Mouse (Mus musculus) liver, postnatal 0 days (tissue): ENCODE measurements around the gene Abhd4. TPM values are rescaled to one million over a fixed set of nuclear protein-coding genes. Genes with fewer than 3 reads are reported as not detected.
A peak's percentile ranks its signal among the peaks of the same experiment; 100 is the strongest.

Experiments used
- ATAC-seq: fragments of 200-750 bp; cut with Nextera tagmentation; 2 replicates; pipeline ENCODE4 v1.8.0; 2017; ENCODE audit warnings: mild to moderate bottlenecking, moderate library complexity
- DNase-seq: peaks from one replicate; pipeline ENCODE4 v3.0.0-alpha.2; 2016
- H3K27ac ChIP-seq: fragments of 300-500 bp; sonication (generic); 2 replicates; pipeline ENCODE4 v1.5.1; 2014; ENCODE audit warnings: antibody characterized with exemption, moderate library complexity, mild to moderate bottlenecking, low read depth
- H3K27me3 ChIP-seq: fragments of 300-500 bp; sonication (generic); 2 replicates; pipeline ENCODE4 v1.6.1; 2014; ENCODE audit warnings: low read length, control low read depth, mixed read lengths; ENCODE audit not compliant: insufficient read depth
- H3K36me3 ChIP-seq: fragments of 300-500 bp; sonication (generic); replicated peaks from 2 replicates; pipeline ENCODE4 v1.6.1; 2014; ENCODE audit warnings: mild to moderate bottlenecking, control low read depth, low read length, moderate library complexity, mixed read lengths; ENCODE audit not compliant: insufficient read depth
- H3K4me1 ChIP-seq: fragments of 300-500 bp; sonication (generic); 2 replicates; pipeline ENCODE4 v1.6.1; 2014; ENCODE audit warnings: antibody characterized with exemption, mild to moderate bottlenecking, control low read depth; ENCODE audit not compliant: insufficient read depth
- H3K4me2 ChIP-seq: fragments of 300-500 bp; sonication (generic); 2 replicates; pipeline ENCODE4 v1.6.1; 2014; ENCODE audit warnings: low read depth, mild to moderate bottlenecking, low read length, moderate library complexity, mixed read lengths
- H3K4me3 ChIP-seq: fragments of 300-500 bp; sonication (generic); 2 replicates; pipeline ENCODE4 v1.5.1; 2014; ENCODE audit warnings: low read depth, low read length
- H3K9ac ChIP-seq: fragments of 300-500 bp; sonication (generic); replicated peaks from 2 replicates; pipeline ENCODE4 v1.6.1; 2014; ENCODE audit warnings: mild to moderate bottlenecking, moderate library complexity
- H3K9me3 ChIP-seq: fragments of 300-500 bp; sonication (generic); 2 replicates; pipeline ENCODE4 v1.6.1; 2016; ENCODE audit warnings: mild to moderate bottlenecking, control low read depth, low read length, mixed read lengths
- CTCF ChIP-seq: sonication (generic); IDR thresholded peaks from 2 replicates; pipeline ENCODE4 v1.5.1; 2016; ENCODE audit warnings: antibody characterized with exemption, low read depth
- EP300 ChIP-seq: IDR thresholded peaks from 2 replicates; pipeline ENCODE4 v1.6.1; 2016; ENCODE audit warnings: antibody characterized with exemption, low read depth, mild to moderate bottlenecking
- WGBS: fragments of 180-500 bp; shearing (Covaris S2); extraction: QIAGEN DNeasy Blood & Tissue Kit; methylation state at CpG from one replicate; pipeline ENCODE4 v1.1.7; 2014; ENCODE audit not compliant: insufficient replicate concordance; 5-methylcytosine and 5-hydroxymethylcytosine counted together
- polyA plus RNA-seq: library from polyadenylated mRNA; unstranded; fragments of >200 nt; fragmentation: Nextera tagmentation; extraction: Ambion mirVana; gene quantifications from 2 replicates; pipeline ENCODE4 v1.2.1, GENCODE M21; 2015

The Abhd4 gene
- polyA plus RNA-seq, 1 experiment from 2014 or later = 17.1 TPM

- ATAC-seq (no peak), DNase-seq (no peak)
- H3K27ac ChIP-seq = no peak overlapping the region
- H3K9ac ChIP-seq = no peak overlapping the region
- H3K9me3 ChIP-seq = no peaks in the 10 kb centered on the region
- H3K27me3 ChIP-seq = no peaks in the 10 kb centered on the region
- H3K36me3 ChIP-seq = peaks cover 8% of the 10 kb centered on the region; the same call in 1 of the 2 replicates
- no peak for TF ChIP-seq CTCF
- TF ChIP-seq EP300 = no peak
- H3K4me1 ChIP-seq = peaks cover 30% of the 10 kb centered on the region
- 62% methylated on average over 7 of the region's 7 CpGs for WGBS
- no peak overlapping the region for H3K4me3 ChIP-seq
- H3K4me2 ChIP-seq = peak overlapping the region; percentile 77
These were observed 4.2 kb downstream of the Abhd4 start for GRCm38 (mm10) chr14:54258131-54258670.

DNA sequence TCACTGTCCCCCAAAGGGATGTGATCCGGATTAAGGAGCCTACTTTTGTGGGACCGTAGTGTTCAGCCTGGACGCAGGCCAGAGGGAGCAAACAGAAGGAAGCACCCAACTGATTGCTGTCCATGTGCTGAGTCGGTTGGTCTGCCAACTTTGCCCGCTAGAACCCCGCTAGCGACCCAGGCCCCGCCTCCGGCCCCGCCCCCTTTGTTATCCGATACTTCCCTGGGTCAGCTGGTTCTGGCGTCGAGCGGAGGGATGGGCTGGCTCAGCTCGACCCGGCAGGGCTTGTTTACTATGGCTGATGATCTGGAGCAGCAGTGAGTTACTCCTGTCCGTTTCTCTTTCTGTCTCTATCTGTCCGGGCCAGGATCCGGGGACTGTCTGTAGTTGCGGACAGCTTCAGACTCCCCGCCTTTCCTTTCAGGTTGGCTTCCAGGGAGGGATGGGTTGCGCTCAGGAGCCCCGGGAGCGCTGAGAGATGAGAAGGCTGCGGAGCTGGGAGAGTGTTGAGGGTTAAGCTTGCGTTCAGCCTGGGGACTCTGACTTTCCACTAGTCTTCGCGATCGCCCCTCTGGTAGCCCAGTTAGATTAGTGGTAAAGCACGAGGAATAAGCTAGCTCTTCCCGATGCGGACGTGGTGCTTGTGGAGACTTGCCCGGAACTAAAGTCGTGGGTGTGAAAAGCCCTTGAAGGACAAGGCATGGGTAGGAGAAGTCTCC, 5.2 kb downstream of the Abhd4 start:
- Histone ChIP-seq H3K27me3 (no peaks in the 10 kb centered on the region), H3K9ac (peak overlapping the region; percentile 74), H3K4me3 (peak overlapping the region; percentile 67), H3K9me3 (no peaks in the 10 kb centered on the region), H3K4me2 (peak overlapping the region; percentile 77), H3K36me3 (peaks cover 12% of the 10 kb centered on the region; the same call in 1 of the 2 replicates), H3K4me1 (peaks cover 30% of the 10 kb centered on the region), H3K27ac (peak overlapping the region; percentile 78)
- no peak for TF ChIP-seq EP300
- no peak for TF ChIP-seq CTCF
- DNase-seq (peak; percentile 96), ATAC-seq (peak; percentile 92)
- WGBS = under 1% methylated on average over 35 of the region's 35 CpGs

DNA sequence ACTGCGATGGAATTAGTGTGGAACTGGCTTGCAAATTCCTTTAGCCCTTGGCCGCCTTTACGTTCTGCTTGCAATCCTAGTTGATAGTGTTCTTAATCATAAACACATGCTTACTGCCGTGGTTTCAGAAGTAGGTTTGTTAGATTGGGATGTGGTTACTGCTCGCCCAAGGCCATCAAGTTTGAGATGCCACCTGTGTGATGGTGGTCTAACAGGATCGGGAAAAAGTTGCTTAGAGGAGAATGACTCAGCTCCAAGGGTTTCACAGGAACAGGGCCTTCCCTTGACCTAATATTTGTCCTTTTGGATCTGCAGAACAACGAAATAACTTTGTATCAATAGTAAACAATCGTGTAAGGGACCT, 5.7 kb downstream of the Abhd4 start:
- ATAC-seq = no peak
- H3K4me2 ChIP-seq = peak overlapping the region; percentile 77
- no peak for DNase-seq

DNA sequence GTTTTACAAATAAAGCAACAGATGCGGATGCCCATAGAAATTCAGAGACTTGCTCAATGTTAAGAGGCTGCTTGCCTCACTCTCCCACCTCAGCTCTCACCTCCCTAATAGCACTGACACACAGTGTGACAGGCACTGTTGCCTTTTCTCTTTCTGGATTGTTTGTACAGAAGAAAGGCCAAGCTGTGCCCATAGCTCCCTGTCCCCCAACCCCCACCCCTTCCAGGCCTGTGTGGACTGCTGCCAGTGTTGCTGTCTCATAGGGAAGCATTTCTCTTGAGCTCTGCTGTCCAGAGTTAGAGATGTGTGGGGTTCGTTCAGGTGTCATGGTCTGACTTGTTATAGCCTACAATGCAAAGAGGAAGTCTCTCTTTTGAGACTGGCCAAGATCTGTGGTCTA, 6.2 kb downstream of the Abhd4 start:
- DNase-seq = no peak

More for the DNA sequence above, 5.7 kb downstream of the Abhd4 start:
- Histone ChIP-seq H3K36me3 (peaks cover 17% of the 10 kb centered on the region; the same call in 1 of the 2 replicates), H3K4me3 (peak overlapping the region; percentile 67), H3K27me3 (no peaks in the 10 kb centered on the region), H3K9me3 (no peaks in the 10 kb centered on the region), H3K4me1 (peaks cover 26% of the 10 kb centered on the region), H3K27ac (0 out of 2 replicates have a peak overlapping the region, but pooled peaks have one; percentile 78), H3K9ac (peak overlapping the region; percentile 74)
- WGBS = 18% methylated on average over 8 of the region's 8 CpGs
- no peak for TF ChIP-seq CTCF
- no peak for TF ChIP-seq EP300

GRCm38 (mm10) chr14:54261386-54261785, 7.4 kb downstream of the Abhd4 start:
- Histone ChIP-seq H3K4me3 (no peak overlapping the region), H3K9me3 (no peaks in the 10 kb centered on the region), H3K27ac (no peak overlapping the region), H3K27me3 (no peaks in the 10 kb centered on the region), H3K4me2 (no peak overlapping the region), H3K36me3 (peaks cover 21% of the 10 kb centered on the region; the same call in 1 of the 2 replicates), H3K9ac (no peak overlapping the region), H3K4me1 (peaks cover 20% of the 10 kb centered on the region)
- ATAC-seq = no peak
- TF ChIP-seq EP300 (no peak), CTCF (no peak)
- peak; percentile 9 for DNase-seq
- 86% methylated on average over 2 of the region's 2 CpGs for WGBS

More for the DNA sequence above, 6.2 kb downstream of the Abhd4 start:
- peaks cover 21% of the 10 kb centered on the region for H3K4me1 ChIP-seq
- no peak for TF ChIP-seq EP300
- no peak for TF ChIP-seq CTCF
- H3K9ac ChIP-seq = no peak overlapping the region
- peak overlapping the region; percentile 67; the same call in 1 of the 2 replicates for H3K4me3 ChIP-seq
- ATAC-seq = no peak
- 61% methylated on average over 2 of the region's 2 CpGs for WGBS
- no peak overlapping the region for H3K27ac ChIP-seq
- H3K4me2 ChIP-seq = peak overlapping the region; percentile 77
- H3K9me3 ChIP-seq = no peaks in the 10 kb centered on the region
- H3K36me3 ChIP-seq = peaks cover 21% of the 10 kb centered on the region; the same call in 1 of the 2 replicates
- no peaks in the 10 kb centered on the region for H3K27me3 ChIP-seq

DNA sequence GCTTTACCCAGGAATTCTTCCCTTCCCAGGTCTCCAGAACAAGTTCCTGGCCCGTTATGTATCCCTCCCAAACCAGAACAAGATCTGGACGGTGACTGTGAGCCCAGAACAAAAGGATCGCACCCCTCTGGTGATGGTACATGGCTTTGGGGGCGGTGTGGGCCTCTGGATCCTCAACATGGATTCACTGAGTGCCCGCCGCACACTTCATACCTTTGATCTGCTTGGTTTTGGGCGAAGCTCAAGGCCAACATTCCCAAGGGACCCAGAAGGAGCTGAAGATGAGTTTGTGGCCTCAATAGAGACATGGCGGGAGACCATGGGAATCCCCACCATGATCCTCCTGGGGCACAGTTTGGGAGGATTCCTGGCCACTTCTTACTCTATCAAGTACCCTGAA, 8.6 kb downstream of the Abhd4 start:
- no peak for TF ChIP-seq EP300
- TF ChIP-seq CTCF = no peak
- peaks cover 20% of the 10 kb centered on the region for H3K4me1 ChIP-seq
- DNase-seq (no peak), ATAC-seq (no peak)
- H3K27me3 ChIP-seq = no peaks in the 10 kb centered on the region
- no peak overlapping the region for H3K27ac ChIP-seq
- no peak overlapping the region for H3K4me2 ChIP-seq
- 89% methylated on average over 8 of the region's 8 CpGs for WGBS
- H3K9ac ChIP-seq = no peak overlapping the region
- no peaks in the 10 kb centered on the region for H3K9me3 ChIP-seq
- no peak overlapping the region for H3K4me3 ChIP-seq
- peaks cover 21% of the 10 kb centered on the region; the same call in 1 of the 2 replicates for H3K36me3 ChIP-seq
